Mouse (Mus musculus) retina, postnatal 7 days (tissue): Measurements from ENCODE around the gene Ttf2.

ENCODE experiments used
- DNase-seq: peaks from one replicate; pipeline ENCODE4 v3.0.0-alpha.2; 2012; ENCODE audit warnings: low read depth, low spot score

The Ttf2 gene

GRCm38 (mm10) chr3:100911498-100912213, 57.8 kb downstream of the Ttf2 start:
- DNase-seq = no peak

- no peak for DNase-seq
Measured at GRCm38 (mm10) chr3:100911026-100911425, 58.4 kb downstream of the Ttf2 start.

GRCm38 (mm10) chr3:100910621-100911020, 58.8 kb downstream of the Ttf2 start:
- DNase-seq = no peak

- no peak for DNase-seq
Measured at GRCm38 (mm10) chr3:100908594-100908993, 60.9 kb downstream of the Ttf2 start.

GRCm38 (mm10) chr3:100906916-100907315, 62.5 kb downstream of the Ttf2 start:
- no peak for DNase-seq

GRCm38 (mm10) chr3:100906128-100906527, 63.3 kb downstream of the Ttf2 start:
- no peak for DNase-seq

GRCm38 (mm10) chr3:100895500-100895899, 74.0 kb downstream of the Ttf2 start:
- no peak for DNase-seq

- no peak for DNase-seq
Measured at GRCm38 (mm10) chr3:100892383-100893335, 76.8 kb downstream of the Ttf2 start.

GRCm38 (mm10) chr3:100890406-100890805, 79.1 kb downstream of the Ttf2 start:
- DNase-seq = no peak

GRCm38 (mm10) chr3:100889234-100889633, 80.2 kb downstream of the Ttf2 start:
- no peak for DNase-seq
